Mouse (Mus musculus): ENCODE data around the gene Anapc15-ps. TPM values are rescaled to one million over a fixed set of nuclear protein-coding genes. Genes with fewer than 3 reads are reported as not detected.

Anapc15-ps gene
- polyA plus RNA-seq (2014; fragmentation: Illumina TruSeq; extraction: RNeasy Lipid Tissue Mini Kit (QIAGEN cat#74804); ENCODE audit: low read depth, low replicate concordance) = not detected

DNA sequence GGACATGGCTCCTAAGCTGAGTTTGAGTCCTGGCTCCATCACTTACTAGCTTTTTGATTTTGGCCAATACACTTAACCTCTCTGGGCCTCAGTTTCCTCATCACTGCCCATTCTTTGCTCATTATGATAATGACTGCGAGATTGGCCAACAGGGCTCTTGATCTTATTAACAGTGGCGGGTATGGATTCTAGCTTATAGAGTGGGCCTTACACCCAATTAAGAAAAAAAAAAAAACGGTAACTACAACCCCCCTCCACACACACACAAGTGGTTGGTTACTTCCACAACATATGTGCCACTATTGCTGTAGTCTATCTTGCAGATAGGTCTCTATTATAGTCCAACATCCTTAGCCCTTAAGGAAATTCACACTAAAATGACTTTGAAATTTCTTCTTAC lies at the start of gene Anapc15-ps:
Anapc15-ps (minus strand) TSS at position 101 of the 400 bp plus-strand sequence.

Other genes starting within 250 kb of the Anapc15-ps start
- gene Mrpl42, start 171.5 kb downstream of the Anapc15-ps start, polyA plus RNA-seq (2014; fragmentation: Illumina TruSeq; extraction: RNeasy Lipid Tissue Mini Kit (QIAGEN cat#74804); ENCODE audit: low read depth, low replicate concordance) = 804 TPM
- gene Ube2n, start 158.3 kb downstream of the Anapc15-ps start, polyA plus RNA-seq (2014; fragmentation: Illumina TruSeq; extraction: RNeasy Lipid Tissue Mini Kit (QIAGEN cat#74804); ENCODE audit: low read depth, low replicate concordance) = 109 TPM
- 234 TPM for gene Nudt4, start 109.3 kb downstream of the Anapc15-ps start, polyA plus RNA-seq (2014; fragmentation: Illumina TruSeq; extraction: RNeasy Lipid Tissue Mini Kit (QIAGEN cat#74804); ENCODE audit: low read depth, low replicate concordance)
- 13.3 TPM for gene Gm33543, start 169.5 kb upstream of the Anapc15-ps start, polyA plus RNA-seq (2014; fragmentation: Illumina TruSeq; extraction: RNeasy Lipid Tissue Mini Kit (QIAGEN cat#74804); ENCODE audit: low read depth, low replicate concordance)